Mouse (Mus musculus) forebrain, embryonic 14.5 days (tissue): Measurements from ENCODE around the gene Blnk. TPM values are rescaled to one million over a fixed set of nuclear protein-coding genes. Genes with fewer than 3 reads are reported as not detected.

ENCODE experiments used
- ATAC-seq: fragments of 200-750 bp; cut with Nextera tagmentation; 2 replicates; pipeline ENCODE4 v1.8.0; 2017; ENCODE audit warnings: mild to moderate bottlenecking, moderate library complexity
- DNase-seq: peaks from one replicate; pipeline ENCODE4 v3.0.0-alpha.2; 2015; ENCODE audit warnings: low spot score
- H3K27ac ChIP-seq: fragments of 300-500 bp; sonication (generic); 2 replicates; pipeline ENCODE4 v1.5.1; 2014; ENCODE audit warnings: low read depth, mild to moderate bottlenecking, control low read depth, low read length, moderate library complexity
- H3K27me3 ChIP-seq: fragments of 300-500 bp; sonication (generic); replicated peaks from 2 replicates; pipeline ENCODE4 v1.6.1; 2014; ENCODE audit warnings: low read length, control low read depth, mixed read lengths; ENCODE audit not compliant: control insufficient read depth, insufficient read depth
- H3K36me3 ChIP-seq: fragments of 300-500 bp; sonication (generic); 2 replicates; pipeline ENCODE4 v1.6.1; 2014; ENCODE audit warnings: low read length, control low read depth; ENCODE audit not compliant: control insufficient read depth, insufficient read depth
- H3K4me1 ChIP-seq: fragments of 300-500 bp; sonication (generic); 2 replicates; pipeline ENCODE4 v1.6.1; 2014; ENCODE audit warnings: antibody characterized with exemption, low read length, control low read depth; ENCODE audit not compliant: control insufficient read depth, insufficient read depth
- H3K4me2 ChIP-seq: fragments of 300-500 bp; sonication (generic); 2 replicates; pipeline ENCODE4 v1.6.1; 2014; ENCODE audit warnings: mild to moderate bottlenecking, control low read depth, low read length
- H3K4me3 ChIP-seq: fragments of 300-500 bp; sonication (generic); 2 replicates; pipeline ENCODE4 v1.5.1; 2014; ENCODE audit warnings: low read depth, low read length, control low read depth
- H3K9ac ChIP-seq: fragments of 300-500 bp; sonication (generic); 2 replicates; pipeline ENCODE4 v1.6.1; 2014; ENCODE audit warnings: mild to moderate bottlenecking, low read length, control low read depth, moderate library complexity
- H3K9me3 ChIP-seq: fragments of 300-500 bp; sonication (generic); replicated peaks from 2 replicates; pipeline ENCODE4 v1.6.1; 2016; ENCODE audit warnings: low read length, control low read depth, mixed read lengths; ENCODE audit not compliant: control insufficient read depth
- WGBS: fragments of 180-500 bp; shearing (Covaris S2); extraction: QIAGEN DNeasy Blood & Tissue Kit; methylation state at CpG from one replicate; pipeline ENCODE4 v1.1.7; 2014; 5-methylcytosine and 5-hydroxymethylcytosine counted together
- polyA plus RNA-seq: library from polyadenylated mRNA; unstranded; fragments of >200 nt; fragmentation: Nextera tagmentation; extraction: Ambion mirVana; gene quantifications from 2 replicates; pipeline ENCODE4 v1.2.1, GENCODE M21; 2014

Blnk gene
- polyA plus RNA-seq, result 0.52 and 0.53 TPM in 2 replicates

- Histone ChIP-seq H3K27me3 (no peaks in the 10 kb centered on the region), H3K4me1 (no peaks in the 10 kb centered on the region), H3K4me3 (no peak within 1 kb of the TSS), H3K4me2 (no peak within 1 kb of the TSS), H3K36me3 (no peaks in the 10 kb centered on the region), H3K27ac (no peak within 1 kb of the TSS), H3K9ac (no peak within 1 kb of the TSS), H3K9me3 (no peaks in the 10 kb centered on the region)
- ATAC-seq (no peak), DNase-seq (peak; percentile 37)
- 61% methylated on average over 8 of the region's 8 CpGs for WGBS
Observed at GRCm38 (mm10) chr19:40994057-40994585, at the start of gene Blnk. Blnk (minus strand) TSS chr19:40994535.

DNA sequence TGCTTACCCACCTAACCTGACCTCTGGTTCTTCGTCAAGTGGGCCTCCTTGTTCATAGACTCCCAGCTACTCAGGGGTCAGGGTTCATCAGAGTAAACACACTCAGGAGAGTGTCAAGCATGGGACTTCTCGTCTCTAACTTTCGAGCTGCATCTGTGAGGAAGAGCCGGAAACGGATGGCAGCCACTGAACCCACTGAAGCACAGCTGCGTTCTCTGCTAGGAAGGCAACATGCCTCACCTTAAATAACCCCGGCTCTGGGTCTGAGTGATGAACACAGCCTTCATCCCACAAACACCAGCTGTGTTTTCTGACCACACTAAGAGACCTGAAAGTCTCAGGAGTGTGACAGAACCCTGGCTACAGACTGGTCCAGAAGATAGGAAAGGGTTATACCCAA is 44.8 kb upstream of the Blnk start:
- no peaks in the 10 kb centered on the region for H3K27me3 ChIP-seq
- no peaks in the 10 kb centered on the region for H3K4me1 ChIP-seq
- no peak overlapping the region for H3K4me3 ChIP-seq
- WGBS, result 93% methylated on average over 7 of the region's 7 CpGs
- H3K9ac ChIP-seq, result no peak overlapping the region
- no peak overlapping the region for H3K4me2 ChIP-seq
- ATAC-seq (no peak), DNase-seq (no peak)
- H3K36me3 ChIP-seq, result no peaks in the 10 kb centered on the region
- no peak overlapping the region for H3K27ac ChIP-seq
- no peaks in the 10 kb centered on the region for H3K9me3 ChIP-seq

- no peaks in the 10 kb centered on the region for H3K9me3 ChIP-seq
- no peaks in the 10 kb centered on the region for H3K27me3 ChIP-seq
- 87% methylated on average over 4 of the region's 4 CpGs for WGBS
- H3K9ac ChIP-seq, result no peak overlapping the region
- no peaks in the 10 kb centered on the region for H3K4me1 ChIP-seq
- no peak for DNase-seq
- no peaks in the 10 kb centered on the region for H3K36me3 ChIP-seq
- H3K4me2 ChIP-seq, result no peak overlapping the region
- no peak overlapping the region for H3K27ac ChIP-seq
- no peak overlapping the region for H3K4me3 ChIP-seq
- no peak for ATAC-seq
Observed at GRCm38 (mm10) chr19:41035809-41036551, 41.6 kb upstream of the Blnk start.

DNA sequence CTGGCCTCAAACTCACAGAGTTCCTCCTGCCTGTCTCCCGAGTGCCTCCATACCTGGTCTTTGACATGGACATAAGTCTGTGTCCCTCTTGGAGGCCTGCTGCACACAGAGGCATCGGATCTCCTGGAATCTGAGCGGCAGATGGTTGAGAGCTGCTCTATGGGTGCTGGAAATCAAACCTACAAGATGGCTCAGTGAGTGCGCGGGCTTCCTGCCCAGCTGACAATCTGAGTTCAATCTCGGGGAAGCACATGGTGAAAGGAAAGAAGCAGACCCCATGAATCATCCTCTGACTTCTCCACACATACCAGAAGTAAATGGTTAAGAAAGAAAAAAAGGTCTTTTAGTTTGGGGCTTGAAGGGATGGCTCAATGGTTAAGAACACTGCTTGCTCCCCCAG is 37.5 kb upstream of the Blnk start:
- no peak overlapping the region for H3K4me3 ChIP-seq
- H3K9me3 ChIP-seq, result no peaks in the 10 kb centered on the region
- H3K27ac ChIP-seq, result no peak overlapping the region
- ATAC-seq, result no peak
- H3K27me3 ChIP-seq, result no peaks in the 10 kb centered on the region
- H3K36me3 ChIP-seq, result no peaks in the 10 kb centered on the region
- H3K4me1 ChIP-seq, result no peaks in the 10 kb centered on the region
- no peak overlapping the region for H3K9ac ChIP-seq
- DNase-seq, result no peak
- 88% methylated on average over 6 of the region's 6 CpGs for WGBS
- H3K4me2 ChIP-seq, result no peak overlapping the region

DNA sequence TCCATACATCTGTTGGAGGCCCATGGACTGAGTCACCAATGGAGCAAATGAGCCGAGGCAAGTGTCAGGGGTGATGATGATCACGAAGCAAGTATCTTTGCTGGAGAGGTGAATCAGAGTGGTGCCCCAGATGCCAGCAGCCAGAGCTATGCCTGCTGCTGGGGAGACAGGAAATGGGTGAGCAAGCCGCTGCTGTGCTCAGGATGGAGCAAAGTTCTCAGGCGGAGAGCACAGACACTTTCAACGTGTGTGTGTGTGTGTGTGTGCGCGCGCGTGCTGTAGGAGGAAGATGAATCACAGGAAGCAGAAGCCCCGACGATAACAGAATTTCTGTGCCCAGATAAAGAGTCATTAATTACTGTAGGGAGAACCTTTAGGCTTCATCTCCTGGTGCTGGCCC is 36.7 kb upstream of the Blnk start:
- no peak overlapping the region for H3K9ac ChIP-seq
- no peak overlapping the region for H3K27ac ChIP-seq
- no peaks in the 10 kb centered on the region for H3K36me3 ChIP-seq
- H3K27me3 ChIP-seq, result no peaks in the 10 kb centered on the region
- H3K4me3 ChIP-seq, result no peak overlapping the region
- no peaks in the 10 kb centered on the region for H3K9me3 ChIP-seq
- no peaks in the 10 kb centered on the region for H3K4me1 ChIP-seq
- ATAC-seq (no peak), DNase-seq (no peak)
- 85% methylated on average over 11 of the region's 11 CpGs for WGBS
- no peak overlapping the region for H3K4me2 ChIP-seq

- no peak for ATAC-seq
- no peak for DNase-seq
- Histone ChIP-seq H3K27me3 (no peaks in the 10 kb centered on the region), H3K27ac (no peak overlapping the region), H3K4me3 (no peak overlapping the region), H3K4me2 (no peak overlapping the region), H3K9ac (no peak overlapping the region), H3K36me3 (no peaks in the 10 kb centered on the region), H3K4me1 (no peaks in the 10 kb centered on the region), H3K9me3 (no peaks in the 10 kb centered on the region)
- 26% methylated on average over 6 of the region's 6 CpGs for WGBS
Observed at GRCm38 (mm10) chr19:41030161-41030560, 35.8 kb upstream of the Blnk start.

GRCm38 (mm10) chr19:41029219-41029618 is 34.9 kb upstream of the Blnk start, which contains the start of gene Dntt:
Dntt (plus strand) TSS chr19:41029275.
- WGBS, result 87% methylated on average over 6 of the region's 6 CpGs
- no peaks in the 10 kb centered on the region for H3K27me3 ChIP-seq
- no peak within 1 kb of the TSS for H3K4me2 ChIP-seq
- DNase-seq (no peak), ATAC-seq (no peak)
- H3K4me1 ChIP-seq, result no peaks in the 10 kb centered on the region
- no peak within 1 kb of the TSS for H3K27ac ChIP-seq
- H3K36me3 ChIP-seq, result no peaks in the 10 kb centered on the region
- H3K9ac ChIP-seq, result no peak within 1 kb of the TSS
- H3K9me3 ChIP-seq, result no peaks in the 10 kb centered on the region
- no peak within 1 kb of the TSS for H3K4me3 ChIP-seq

DNA sequence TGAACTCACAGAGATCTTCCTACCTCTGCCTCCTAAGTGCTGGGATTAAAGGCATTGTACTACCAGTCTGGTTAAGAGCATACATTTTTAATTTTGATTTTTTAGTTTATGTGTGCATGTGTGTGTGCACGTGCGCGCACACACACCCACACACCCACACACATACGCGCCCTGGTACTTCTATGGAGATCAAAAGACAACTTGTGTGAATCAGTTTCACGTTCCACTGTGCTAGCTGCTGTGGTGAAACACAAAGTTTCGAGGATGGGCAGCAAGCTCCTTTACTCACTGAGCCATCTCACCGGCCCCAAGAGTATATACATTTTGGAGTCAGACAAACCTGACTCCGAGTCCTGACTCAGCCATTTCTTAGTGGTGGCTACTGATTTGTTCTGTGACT is 33.3 kb upstream of the Blnk start:
- Histone ChIP-seq H3K27ac (no peak overlapping the region), H3K4me3 (no peak overlapping the region), H3K9me3 (no peaks in the 10 kb centered on the region), H3K27me3 (no peaks in the 10 kb centered on the region), H3K4me1 (no peaks in the 10 kb centered on the region), H3K36me3 (no peaks in the 10 kb centered on the region), H3K9ac (no peak overlapping the region), H3K4me2 (no peak overlapping the region)
- ATAC-seq, result no peak
- no peak for DNase-seq
- WGBS, result 93% methylated on average over 9 of the region's 9 CpGs

- no peak overlapping the region for H3K9ac ChIP-seq
- no peak overlapping the region for H3K4me2 ChIP-seq
- ATAC-seq (no peak), DNase-seq (no peak)
- H3K9me3 ChIP-seq, result no peaks in the 10 kb centered on the region
- H3K36me3 ChIP-seq, result no peaks in the 10 kb centered on the region
- no peaks in the 10 kb centered on the region for H3K4me1 ChIP-seq
- no peak overlapping the region for H3K27ac ChIP-seq
- no peak overlapping the region for H3K4me3 ChIP-seq
- H3K27me3 ChIP-seq, result no peaks in the 10 kb centered on the region
- WGBS, result 86% methylated on average over 5 of the region's 5 CpGs
Observed at GRCm38 (mm10) chr19:41027024-41027423, 32.7 kb upstream of the Blnk start.
